Mouse (Mus musculus) heart, postnatal 0 days (tissue): Measurements from ENCODE around the gene Slc2a3.
"Not testable (repeated sequence)": the region's sequence is repeated elsewhere in the genome, so short reads cannot be mapped to it uniquely, and the experiment has no call there.

Experiments
- CTCF ChIP-seq: IDR thresholded peaks from 2 replicates; pipeline ENCODE4 v1.5.1; 2016; ENCODE audit warnings: antibody characterized with exemption, control low read depth, low read depth
- EP300 ChIP-seq: IDR thresholded peaks from 2 replicates; pipeline ENCODE4 v1.6.1; 2016; ENCODE audit warnings: antibody characterized with exemption, low read depth

GRCm38 (mm10) chr6:122718224-122718623 is 83.2 kb downstream of the Slc2a3 start:
- not testable (repeated sequence) for TF ChIP-seq EP300, CTCF
